Mouse (Mus musculus) embryonic facial prominence, embryonic 13.5 days (tissue): Measurements from ENCODE around the gene Mid1ip1. TPM values are rescaled to one million over a fixed set of nuclear protein-coding genes. Genes with fewer than 3 reads are reported as not detected.
A peak's percentile ranks its signal among the peaks of the same experiment; 100 is the strongest.

Source experiments
- ATAC-seq: fragments of 200-750 bp; cut with Nextera tagmentation; 2 replicates; pipeline ENCODE4 v1.8.0; 2017; ENCODE audit warnings: low read depth; ENCODE audit not compliant: insufficient number of reproducible peaks, insufficient read depth, low FRiP score, low TSS enrichment
- H3K27ac ChIP-seq: fragments of 300-500 bp; sonication (generic); 2 replicates; pipeline ENCODE4 v1.5.1; 2015; ENCODE audit warnings: moderate library complexity, mild to moderate bottlenecking, inconsistent platforms
- H3K27me3 ChIP-seq: fragments of 300-500 bp; sonication (generic); 2 replicates; pipeline ENCODE4 v1.6.1; 2015; ENCODE audit warnings: mild to moderate bottlenecking, inconsistent platforms
- H3K36me3 ChIP-seq: fragments of 300-500 bp; sonication (generic); 2 replicates; pipeline ENCODE4 v1.6.1; 2015; ENCODE audit warnings: mild to moderate bottlenecking, inconsistent platforms
- H3K4me1 ChIP-seq: fragments of 300-500 bp; sonication (generic); 2 replicates; pipeline ENCODE4 v1.6.1; 2015; ENCODE audit warnings: inconsistent platforms
- H3K4me2 ChIP-seq: fragments of 300-500 bp; sonication (generic); 2 replicates; pipeline ENCODE4 v1.6.1; 2015; ENCODE audit warnings: moderate library complexity, mild to moderate bottlenecking, inconsistent platforms
- H3K4me3 ChIP-seq: fragments of 300-500 bp; sonication (generic); 2 replicates; pipeline ENCODE4 v1.5.1; 2015; ENCODE audit warnings: mild to moderate bottlenecking, inconsistent platforms
- H3K9ac ChIP-seq: fragments of 300-500 bp; sonication (generic); 2 replicates; pipeline ENCODE4 v1.6.1; 2015; ENCODE audit warnings: mild to moderate bottlenecking, inconsistent platforms
- H3K9me3 ChIP-seq: fragments of 300-500 bp; sonication (generic); 2 replicates; pipeline ENCODE4 v1.6.1; 2016; ENCODE audit warnings: inconsistent platforms
- WGBS: fragments of 180-500 bp; shearing (Covaris S2); methylation state at CpG from one replicate; pipeline ENCODE4 v1.1.7; 2015; ENCODE audit warnings: mixed read lengths; 5-methylcytosine and 5-hydroxymethylcytosine counted together
- polyA plus RNA-seq: library from polyadenylated mRNA; unstranded; fragments of >200 nt; fragmentation: Nextera tagmentation; extraction: Ambion mirVana; gene quantifications from 2 replicates; pipeline ENCODE4 v1.2.1, GENCODE M21; 2015

Mid1ip1 gene
- 26.9 and 28.1 TPM in 2 replicates for polyA plus RNA-seq

DNA sequence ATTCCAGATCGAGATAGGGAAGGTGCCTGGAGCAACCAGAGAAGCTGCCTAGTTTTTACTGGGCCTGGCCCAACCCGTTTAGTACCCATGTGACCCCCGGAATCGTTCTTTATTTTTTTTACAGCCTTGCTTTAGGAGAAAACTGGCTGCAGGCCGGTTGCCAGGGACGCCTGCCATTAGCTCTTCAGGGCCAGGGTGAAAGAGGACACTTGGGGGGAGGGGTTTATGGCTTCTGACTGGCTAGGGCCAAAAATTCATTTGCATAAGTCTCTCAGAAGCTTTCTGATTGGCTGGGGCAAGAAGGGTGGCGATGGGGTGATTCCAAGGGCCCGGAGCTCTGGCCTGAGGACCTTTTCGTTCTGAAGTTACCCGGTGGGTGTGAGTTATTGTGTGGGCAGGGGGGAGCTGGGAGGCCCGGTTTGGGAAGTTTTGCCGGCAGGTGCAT is at the start of gene Mid1ip1:
TSS of gene Mid1ip1 (plus strand) at position 318 of the 445 bp plus-strand sequence.
- Histone ChIP-seq H3K36me3 (no peaks in the 10 kb centered on the region), H3K4me2 (peak within 1 kb of the TSS; percentile 50), H3K9ac (no peak within 1 kb of the TSS), H3K27me3 (no peaks in the 10 kb centered on the region; the same call in 1 of the 2 replicates), H3K4me3 (peak within 1 kb of the TSS; percentile 26), H3K27ac (0 out of 2 replicates have a peak within 1 kb of the TSS, but pooled peaks have one; percentile 28), H3K4me1 (peaks cover 4% of the 10 kb centered on the region; the same call in 1 of the 2 replicates), H3K9me3 (no peaks in the 10 kb centered on the region)
- 23% methylated on average over 12 of the region's 12 CpGs for WGBS
- ATAC-seq = peak; percentile 68

DNA sequence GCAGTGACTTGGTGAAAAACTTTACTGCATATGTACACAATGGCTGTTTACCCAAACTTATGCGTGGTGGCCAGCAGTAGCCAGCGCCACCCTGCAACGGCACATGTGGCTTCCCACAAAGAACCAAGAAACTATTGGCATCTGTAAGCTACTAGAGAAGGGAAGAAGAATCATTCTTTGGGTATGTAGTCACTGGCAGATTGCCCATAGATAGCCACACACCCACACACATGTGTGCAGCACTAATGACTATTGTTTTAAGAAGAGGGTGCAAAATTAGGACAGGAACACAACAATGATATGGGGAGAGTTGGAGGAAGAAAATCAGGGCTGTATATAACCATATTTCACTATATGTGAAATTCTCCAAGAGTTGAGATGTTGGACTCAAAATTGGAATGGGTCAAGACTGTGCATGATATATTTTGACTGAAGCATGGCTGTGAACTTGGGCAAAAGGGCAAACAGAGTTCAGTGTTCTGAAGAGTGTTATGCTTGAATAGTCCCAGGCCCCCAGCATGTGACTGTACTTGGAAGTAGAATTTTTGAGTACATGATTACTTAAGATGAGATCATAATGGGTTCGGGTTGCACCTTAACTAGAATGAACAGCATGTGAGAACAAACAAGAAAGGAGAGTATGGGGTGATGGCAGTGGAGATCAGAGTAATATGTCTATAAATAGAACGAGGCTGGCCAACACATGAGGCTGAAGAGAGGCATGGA is 20.2 kb upstream of the Mid1ip1 start:
- no peaks in the 10 kb centered on the region for H3K27me3 ChIP-seq
- H3K27ac ChIP-seq = no peak overlapping the region
- WGBS = 86% methylated on average over 5 of the region's 5 CpGs
- no peak for ATAC-seq
- H3K4me3 ChIP-seq = no peak overlapping the region
- no peak overlapping the region for H3K4me2 ChIP-seq
- no peaks in the 10 kb centered on the region for H3K4me1 ChIP-seq
- H3K36me3 ChIP-seq = no peaks in the 10 kb centered on the region
- no peaks in the 10 kb centered on the region for H3K9me3 ChIP-seq
- H3K9ac ChIP-seq = no peak overlapping the region

DNA sequence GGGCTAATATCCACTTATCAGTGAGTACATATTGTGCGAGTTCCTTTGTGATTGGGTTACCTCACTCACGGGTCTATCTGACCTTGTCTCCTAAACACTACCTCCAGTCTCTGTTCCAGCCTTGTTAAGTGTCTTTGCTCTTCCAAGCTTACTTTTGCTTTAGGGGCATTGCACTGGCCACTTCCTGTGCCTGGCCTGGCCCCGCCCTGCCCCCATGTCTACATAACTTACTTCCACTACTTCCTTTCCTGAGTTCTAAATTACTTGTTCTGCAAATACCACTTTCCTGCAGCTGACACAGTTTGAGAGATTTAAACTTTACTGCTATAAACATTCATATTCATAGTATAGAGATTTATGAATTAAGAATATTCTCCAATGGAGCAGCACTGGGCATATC is 8.1 kb upstream of the Mid1ip1 start:
- Histone ChIP-seq H3K27ac (no peak overlapping the region), H3K4me1 (no peaks in the 10 kb centered on the region), H3K4me3 (no peak overlapping the region), H3K27me3 (no peaks in the 10 kb centered on the region), H3K36me3 (no peaks in the 10 kb centered on the region), H3K9ac (no peak overlapping the region), H3K9me3 (no peaks in the 10 kb centered on the region), H3K4me2 (no peak overlapping the region)
- ATAC-seq = no peak
- 81% methylated on average over 3 of the region's 3 CpGs for WGBS

DNA sequence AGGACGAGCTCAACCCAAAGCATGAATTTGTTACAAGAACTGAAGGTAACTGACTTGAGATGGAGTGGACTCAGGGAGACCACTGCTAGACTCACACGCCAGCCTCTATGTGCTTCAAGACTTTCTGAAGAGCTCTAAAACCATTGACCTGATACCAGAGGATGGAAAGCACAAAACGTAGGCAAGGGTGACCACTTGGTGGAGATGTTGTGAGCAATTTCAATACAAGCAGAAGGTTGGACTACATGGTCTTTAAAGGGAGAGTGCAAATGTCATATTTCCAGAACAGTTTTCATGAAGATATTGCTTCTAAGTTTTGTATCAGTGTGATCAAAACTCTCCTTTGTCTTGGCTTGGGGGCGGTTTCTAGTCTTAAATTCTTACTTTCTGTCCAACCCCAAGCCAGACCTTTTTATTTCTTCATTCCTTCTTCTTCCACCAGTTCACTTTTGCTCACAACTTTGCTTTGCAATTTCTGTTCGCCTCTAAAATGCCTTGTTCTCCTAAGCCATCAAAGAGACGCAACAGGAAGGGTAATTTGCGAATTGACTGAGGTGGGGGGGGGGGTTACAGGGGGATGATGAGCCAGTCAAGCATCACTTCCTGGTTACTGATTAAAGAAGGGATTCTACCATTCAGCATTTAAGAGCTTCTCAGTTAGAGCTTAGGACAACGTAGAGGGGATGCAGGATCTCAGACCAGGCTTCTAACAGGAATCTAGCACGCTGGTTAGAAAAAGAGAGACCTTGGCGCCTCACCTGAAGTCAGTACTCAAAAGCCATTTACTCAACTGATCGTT is 775 bp upstream of the Mid1ip1 start:
- Histone ChIP-seq H3K9ac (no peak overlapping the region), H3K4me3 (peak overlapping the region; percentile 26; the same call in 1 of the 2 replicates), H3K4me2 (peak overlapping the region; percentile 50), H3K9me3 (no peaks in the 10 kb centered on the region), H3K27ac (no peak overlapping the region), H3K4me1 (peaks cover 4% of the 10 kb centered on the region; the same call in 1 of the 2 replicates), H3K27me3 (no peaks in the 10 kb centered on the region; the same call in 1 of the 2 replicates), H3K36me3 (no peaks in the 10 kb centered on the region)
- 37% methylated on average over 11 of the region's 11 CpGs for WGBS
- no peak for ATAC-seq

DNA sequence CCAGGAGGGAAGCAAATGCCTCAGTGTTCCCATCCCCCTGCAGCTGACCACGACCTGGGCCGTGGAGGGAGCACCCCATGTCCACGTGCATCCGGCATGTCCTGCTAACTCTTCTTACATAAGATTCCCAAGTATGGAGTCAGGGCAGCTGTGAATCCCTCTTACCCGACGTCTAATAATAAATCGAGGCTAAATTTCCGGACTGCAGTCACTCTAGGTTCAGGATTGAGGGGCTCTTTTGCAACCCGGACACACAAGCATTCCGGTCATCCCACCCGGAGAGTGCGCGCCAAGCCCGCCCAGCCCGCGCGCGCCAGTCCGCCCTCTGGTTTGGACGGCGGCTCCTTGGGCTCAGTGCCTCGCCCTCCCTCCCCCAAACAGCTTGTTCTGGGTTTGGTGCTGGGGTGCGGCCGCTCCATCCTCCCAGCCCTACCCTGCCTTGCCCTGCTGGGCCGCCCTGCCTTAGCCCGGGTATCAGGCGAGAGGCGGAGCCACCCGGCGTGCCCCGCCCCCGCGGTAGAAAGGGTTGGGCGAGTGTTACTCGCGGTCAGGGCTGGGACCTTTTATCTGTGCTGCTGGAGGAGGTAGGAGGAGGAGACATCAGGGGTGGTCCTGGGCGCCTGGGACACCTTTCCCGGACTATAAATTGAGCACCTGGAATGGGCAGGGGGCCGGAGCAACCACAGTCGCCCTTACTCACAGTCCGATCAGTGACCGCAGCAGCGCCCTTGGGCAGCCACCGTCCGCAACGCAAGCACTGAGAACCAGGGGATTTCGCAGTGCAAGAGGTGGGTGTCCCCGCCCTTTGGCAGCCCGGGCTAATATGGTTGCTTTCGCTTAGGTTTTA is 2.3 kb downstream of the Mid1ip1 start:
- ATAC-seq = peak; percentile 85
- Histone ChIP-seq H3K4me2 (peak overlapping the region; percentile 68), H3K9ac (peak overlapping the region; percentile 72), H3K4me1 (peaks cover 4% of the 10 kb centered on the region; the same call in 1 of the 2 replicates), H3K36me3 (no peaks in the 10 kb centered on the region), H3K9me3 (no peaks in the 10 kb centered on the region), H3K27ac (peak overlapping the region; percentile 48; the same call in 1 of the 2 replicates), H3K27me3 (no peaks in the 10 kb centered on the region; the same call in 1 of the 2 replicates), H3K4me3 (peak overlapping the region; percentile 55)
- 19% methylated on average over 50 of the region's 50 CpGs for WGBS

DNA sequence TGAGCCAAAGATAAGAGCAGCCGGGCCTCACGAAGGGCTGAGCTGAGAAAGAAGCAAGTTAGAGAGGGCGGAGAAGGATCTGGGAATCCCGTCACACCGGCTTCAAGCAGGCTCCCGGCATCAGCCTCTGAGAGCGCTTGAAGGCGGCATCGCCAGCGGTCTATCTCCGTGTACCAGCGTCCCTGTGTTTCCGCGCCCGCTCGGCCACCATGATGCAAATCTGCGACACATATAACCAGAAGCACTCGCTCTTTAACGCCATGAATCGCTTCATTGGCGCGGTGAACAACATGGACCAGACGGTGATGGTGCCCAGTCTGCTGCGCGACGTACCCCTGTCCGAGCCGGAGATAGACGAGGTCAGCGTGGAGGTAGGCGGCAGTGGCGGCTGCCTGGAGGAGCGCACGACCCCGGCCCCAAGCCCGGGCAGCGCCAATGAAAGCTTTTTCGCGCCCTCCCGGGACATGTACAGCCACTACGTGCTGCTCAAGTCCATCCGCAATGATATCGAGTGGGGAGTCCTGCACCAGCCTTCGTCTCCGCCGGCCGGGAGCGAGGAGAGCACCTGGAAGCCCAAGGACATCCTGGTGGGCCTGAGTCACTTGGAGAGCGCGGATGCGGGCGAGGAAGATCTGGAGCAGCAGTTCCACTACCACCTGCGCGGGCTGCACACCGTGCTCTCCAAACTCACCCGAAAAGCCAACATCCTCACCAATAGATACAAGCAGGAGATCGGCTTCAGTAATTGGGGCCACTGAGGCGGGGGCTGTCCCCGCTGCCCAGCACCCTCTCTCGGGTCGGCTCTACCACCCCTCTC is 3.4 kb downstream of the Mid1ip1 start:
- Histone ChIP-seq H3K27ac (peak overlapping the region; percentile 48; the same call in 1 of the 2 replicates), H3K4me1 (peaks cover 4% of the 10 kb centered on the region; the same call in 1 of the 2 replicates), H3K4me2 (peak overlapping the region; percentile 68), H3K9ac (peak overlapping the region; percentile 72), H3K9me3 (no peaks in the 10 kb centered on the region), H3K36me3 (no peaks in the 10 kb centered on the region), H3K27me3 (peaks cover 4% of the 10 kb centered on the region; the same call in 1 of the 2 replicates), H3K4me3 (peak overlapping the region; percentile 55)
- ATAC-seq = no peak
- 21% methylated on average over 58 of the region's 61 CpGs for WGBS

DNA sequence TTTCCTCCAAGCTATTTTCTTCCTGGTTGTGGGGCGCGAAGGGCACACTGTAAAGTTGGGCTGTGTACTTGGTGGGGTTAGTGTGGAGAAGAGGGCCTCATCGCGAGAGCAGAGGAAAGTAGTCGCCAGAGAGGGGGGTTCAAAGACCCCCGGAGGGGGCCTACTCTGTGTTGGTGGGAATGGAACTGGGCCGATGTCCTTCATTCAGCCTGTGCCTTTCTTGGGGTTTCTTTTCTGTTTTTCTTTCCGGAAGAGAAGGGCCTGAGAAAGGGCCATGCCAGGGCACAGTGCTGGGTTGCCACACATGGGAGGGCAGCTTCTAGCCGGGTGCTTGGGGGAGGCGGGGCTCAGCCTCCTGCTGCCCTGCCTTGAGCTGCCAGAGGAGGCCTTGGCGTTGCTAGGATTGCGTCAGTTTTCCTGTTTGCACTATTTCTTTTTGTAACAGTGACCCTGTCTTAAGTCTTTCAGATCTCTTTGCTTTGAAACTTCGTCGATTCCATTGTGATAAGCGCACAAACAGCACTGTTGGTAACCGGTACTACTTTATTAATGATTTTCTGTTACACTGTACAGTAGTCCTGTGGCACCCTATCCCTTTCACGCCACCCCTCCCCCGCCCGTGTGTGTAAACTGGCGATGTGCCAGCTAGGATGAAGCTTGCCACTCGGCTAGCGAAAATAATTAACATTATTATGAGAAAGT is 4.2 kb downstream of the Mid1ip1 start:
- peak overlapping the region; percentile 68 for H3K4me2 ChIP-seq
- peak overlapping the region; percentile 55 for H3K4me3 ChIP-seq
- H3K27me3 ChIP-seq = peaks cover 4% of the 10 kb centered on the region; the same call in 1 of the 2 replicates
- H3K9ac ChIP-seq = peak overlapping the region; percentile 72
- H3K9me3 ChIP-seq = no peaks in the 10 kb centered on the region
- no peaks in the 10 kb centered on the region for H3K36me3 ChIP-seq
- H3K27ac ChIP-seq = no peak overlapping the region
- H3K4me1 ChIP-seq = peaks cover 4% of the 10 kb centered on the region; the same call in 1 of the 2 replicates
- ATAC-seq = peak; percentile 71; the same call in 1 of the 2 replicates
- 30% methylated on average over 22 of the region's 22 CpGs for WGBS

DNA sequence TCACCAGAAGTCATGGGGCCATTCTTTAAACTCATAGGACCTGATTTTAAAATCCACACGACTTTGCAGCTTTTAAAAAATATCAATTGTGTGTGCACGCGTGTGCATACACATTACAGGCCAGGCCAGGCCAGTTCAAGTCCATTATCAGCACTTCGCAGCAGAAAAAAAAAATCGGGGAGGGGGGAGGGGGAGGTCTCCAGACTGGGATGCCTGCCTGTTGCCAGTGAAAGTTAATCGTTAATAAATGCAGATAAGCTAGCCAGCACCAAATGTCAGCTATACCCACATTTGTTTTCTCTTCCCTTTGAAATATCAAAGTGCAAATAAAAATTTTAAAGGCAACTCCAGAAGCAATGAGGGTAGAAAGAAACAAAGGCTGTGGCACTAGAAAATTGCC is 5.6 kb downstream of the Mid1ip1 start:
- ATAC-seq = no peak
- Histone ChIP-seq H3K9me3 (no peaks in the 10 kb centered on the region), H3K4me1 (no peaks in the 10 kb centered on the region), H3K27me3 (peaks cover 4% of the 10 kb centered on the region; the same call in 1 of the 2 replicates), H3K4me2 (no peak overlapping the region), H3K27ac (no peak overlapping the region), H3K4me3 (no peak overlapping the region), H3K9ac (no peak overlapping the region), H3K36me3 (no peaks in the 10 kb centered on the region)
- WGBS = 40% methylated on average over 6 of the region's 6 CpGs

DNA sequence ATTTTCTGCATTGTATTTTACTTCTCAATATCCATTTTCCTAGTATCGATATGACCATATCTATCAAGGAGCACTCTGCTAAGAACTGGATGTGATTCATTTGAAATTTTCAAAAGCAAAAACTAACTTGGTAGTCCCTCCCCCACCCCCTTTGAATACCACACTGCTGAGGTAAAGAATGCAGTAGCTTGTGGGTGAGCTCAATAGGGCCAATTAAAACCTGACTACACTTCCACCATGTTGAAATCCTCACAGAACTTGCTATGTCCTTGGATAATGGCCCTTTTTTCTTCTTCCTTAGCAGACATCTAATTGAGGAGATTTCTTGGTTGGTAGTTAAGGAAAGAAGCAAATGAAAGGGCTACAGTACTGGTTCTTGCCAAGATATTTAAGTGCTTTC is 9.8 kb downstream of the Mid1ip1 start:
- H3K4me3 ChIP-seq = no peak overlapping the region
- H3K4me2 ChIP-seq = no peak overlapping the region
- no peaks in the 10 kb centered on the region for H3K36me3 ChIP-seq
- H3K27ac ChIP-seq = no peak overlapping the region
- 0 out of 2 replicates have a peak, but pooled peaks cover 4% of the 10 kb centered on the region for H3K27me3 ChIP-seq
- WGBS = 98% methylated on average over 1 of the region's 1 CpGs
- no peaks in the 10 kb centered on the region for H3K9me3 ChIP-seq
- no peak overlapping the region for H3K9ac ChIP-seq
- ATAC-seq = no peak
- H3K4me1 ChIP-seq = no peaks in the 10 kb centered on the region

DNA sequence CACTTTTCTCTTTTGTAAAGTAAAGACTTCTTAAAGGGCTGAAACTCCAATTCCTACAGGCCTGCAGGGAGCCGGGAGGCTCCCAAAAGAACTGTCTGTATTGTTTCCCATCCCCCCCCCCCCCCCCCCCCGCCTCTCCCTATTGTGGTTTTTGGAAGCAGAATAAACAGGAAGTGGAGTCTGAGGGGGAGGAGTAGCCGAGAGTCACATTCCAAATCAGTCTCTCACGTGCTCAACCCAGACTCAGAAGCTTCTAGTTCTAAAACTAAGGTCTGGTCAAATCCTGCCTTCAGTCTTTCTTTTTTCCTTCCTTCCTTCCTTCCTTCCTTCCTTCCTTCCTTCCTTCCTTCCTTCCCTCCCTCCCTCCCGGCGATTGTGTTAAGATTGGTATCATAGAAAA is 14.7 kb downstream of the Mid1ip1 start:
- 21% methylated on average over 6 of the region's 6 CpGs for WGBS
- no peak for ATAC-seq

More for the DNA sequence above, 14.7 kb downstream of the Mid1ip1 start:
- no peaks in the 10 kb centered on the region for H3K4me1 ChIP-seq
- H3K36me3 ChIP-seq = no peaks in the 10 kb centered on the region
- no peak overlapping the region for H3K9ac ChIP-seq
- H3K9me3 ChIP-seq = no peaks in the 10 kb centered on the region
- H3K27ac ChIP-seq = peak overlapping the region; percentile 34; the same call in 1 of the 2 replicates
- no peaks in the 10 kb centered on the region; the same call in 1 of the 2 replicates for H3K27me3 ChIP-seq
- no peak overlapping the region for H3K4me3 ChIP-seq
- no peak overlapping the region for H3K4me2 ChIP-seq
